Mouse (Mus musculus) induced T-regulatory cell, adult 2 months (primary cell): ENCODE data around the gene Slc5a6.
"Not testable (repeated sequence)": the region's sequence is repeated elsewhere in the genome, so short reads cannot be mapped to it uniquely, and the experiment has no call there.

ENCODE experiments used
- DNase-seq: peaks from one replicate; pipeline ENCODE4 v3.0.0-alpha.2; 2012; ENCODE audit warnings: low read depth

Slc5a6 gene

DNA sequence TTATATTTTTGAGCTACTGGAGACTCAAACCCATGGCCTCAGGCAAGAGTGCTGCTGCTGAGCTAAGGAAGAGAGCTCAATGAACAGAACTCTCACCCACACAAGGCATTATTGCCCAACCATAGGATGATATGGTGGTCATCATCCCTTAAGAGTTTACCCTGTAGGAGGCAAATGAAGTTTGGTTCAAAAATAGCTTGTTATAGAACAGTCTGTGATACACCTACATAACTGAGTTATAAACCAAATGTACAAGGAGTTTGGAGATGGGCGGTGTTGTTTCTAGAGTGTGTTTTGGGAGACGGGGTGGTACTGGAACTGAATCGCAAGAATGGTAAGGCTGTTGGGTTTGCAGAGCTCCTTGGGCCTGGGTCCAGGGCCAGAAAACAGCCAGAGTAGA, 21.1 kb upstream of the Slc5a6 start:
- DNase-seq: no peak

GRCm38 (mm10) chr5:31055216-31056140, 6.8 kb upstream of the Slc5a6 start:
- DNase-seq: peak; percentile 67

GRCm38 (mm10) chr5:31054261-31055215, 5.8 kb upstream of the Slc5a6 start, which contains the start of gene Cad:
Gene Cad, plus strand, starts transcription at chr5:31054780.
- DNase-seq: peak; percentile 93

GRCm38 (mm10) chr5:31053728-31054127, 5.0 kb upstream of the Slc5a6 start:
- not testable (repeated sequence) for DNase-seq

GRCm38 (mm10) chr5:31050427-31050826, 1.7 kb upstream of the Slc5a6 start:
- DNase-seq: peak; percentile 57

GRCm38 (mm10) chr5:31047848-31048762, 619 bp downstream of the Slc5a6 start, which contains the start of gene Atraid:
Gene Atraid, plus strand, starts transcription at chr5:31048312.
- DNase-seq: peak; percentile 99

DNA sequence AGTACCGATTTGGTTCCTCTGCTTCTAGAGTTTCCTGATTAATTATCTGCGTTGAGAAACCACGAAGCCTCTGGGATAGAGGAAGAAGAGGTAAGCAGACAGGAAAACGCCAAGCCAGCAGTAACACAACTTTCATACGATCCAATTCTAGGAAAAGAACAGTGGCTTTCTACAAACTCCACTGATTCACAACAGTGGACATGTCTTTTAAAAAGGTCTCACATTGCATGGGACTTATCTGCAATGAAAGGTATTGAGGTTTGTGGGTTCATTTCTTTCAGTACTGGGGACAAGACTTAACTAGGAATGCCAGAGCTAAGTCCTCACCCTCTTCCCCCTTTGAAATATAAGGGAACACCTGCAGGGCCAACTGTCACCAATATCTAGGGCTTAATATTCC, 1.6 kb downstream of the Slc5a6 start:
- DNase-seq: peak; percentile 21

DNA sequence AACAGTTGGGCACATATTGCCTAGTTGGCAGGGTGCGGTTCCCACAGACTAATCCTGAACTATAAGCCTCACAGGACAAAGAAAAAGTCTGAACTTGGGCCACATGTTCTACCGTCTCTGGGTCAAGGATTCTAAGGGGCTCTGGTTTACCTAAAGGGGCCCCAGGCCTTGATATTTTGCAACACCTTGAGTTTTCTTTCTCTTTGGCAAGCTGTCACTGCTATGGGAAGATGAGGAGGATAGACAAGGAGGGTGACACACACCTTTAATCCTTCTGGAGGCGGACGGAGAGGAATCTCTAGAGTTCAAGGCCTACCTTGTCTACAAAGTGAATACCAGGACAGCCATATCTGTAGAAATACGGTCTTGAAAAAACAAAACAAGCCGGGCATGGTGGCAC, 2.3 kb downstream of the Slc5a6 start:
- DNase-seq: no peak

DNA sequence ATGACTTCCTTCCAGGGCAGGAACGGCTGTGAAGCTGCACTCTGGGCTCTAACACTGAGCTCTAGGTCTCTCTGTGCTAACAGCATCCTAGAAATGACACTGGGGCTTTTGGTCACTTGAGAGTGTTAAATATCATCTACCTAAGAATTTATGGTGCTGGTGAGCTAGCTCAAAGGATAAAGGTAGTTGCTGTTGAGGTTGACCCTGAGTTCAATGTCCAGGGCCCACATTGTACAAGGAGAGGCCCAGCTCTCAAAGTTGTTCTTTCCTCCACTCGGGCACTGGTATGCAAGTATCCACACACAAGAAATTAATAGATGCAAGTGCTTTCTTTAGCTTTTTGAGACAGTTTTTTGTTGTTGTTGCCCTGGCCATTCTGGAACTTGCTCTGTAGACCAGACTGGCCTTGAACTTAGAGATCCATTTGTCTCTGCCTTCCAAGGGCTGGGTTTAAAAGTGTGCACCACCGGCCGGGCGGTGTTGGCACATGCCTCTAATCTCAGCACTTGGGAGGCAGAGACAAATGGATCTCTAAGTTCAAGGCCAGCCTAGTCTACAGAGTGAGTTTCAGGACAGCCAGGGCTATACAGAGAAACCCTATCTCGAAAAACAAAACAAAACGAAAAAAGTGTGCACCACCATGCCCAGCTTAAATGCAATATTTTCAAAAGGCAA, 10.4 kb downstream of the Slc5a6 start:
- no peak for DNase-seq

- not testable (repeated sequence) for DNase-seq
Observed at GRCm38 (mm10) chr5:31036556-31036955, 12.2 kb downstream of the Slc5a6 start.

DNA sequence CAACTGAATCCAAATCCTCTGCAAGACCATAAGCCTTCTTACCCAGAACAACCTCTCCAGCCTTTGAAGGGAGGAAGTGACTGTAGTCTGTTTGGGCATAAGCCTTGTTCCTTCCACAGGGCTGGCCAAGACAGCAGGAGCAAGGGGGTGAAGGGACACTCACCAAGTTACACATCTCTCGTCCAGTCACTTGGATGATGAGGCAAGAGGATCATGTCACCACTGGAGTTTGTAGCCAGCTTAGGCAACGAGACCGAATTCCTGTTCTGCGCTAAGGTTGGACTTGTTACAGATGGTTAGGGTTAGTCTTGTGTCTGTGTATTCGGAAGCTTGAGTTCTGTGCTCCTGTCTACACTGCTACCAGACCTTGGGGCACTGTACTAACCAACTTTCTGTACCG, 14.1 kb downstream of the Slc5a6 start:
- DNase-seq: no peak

DNA sequence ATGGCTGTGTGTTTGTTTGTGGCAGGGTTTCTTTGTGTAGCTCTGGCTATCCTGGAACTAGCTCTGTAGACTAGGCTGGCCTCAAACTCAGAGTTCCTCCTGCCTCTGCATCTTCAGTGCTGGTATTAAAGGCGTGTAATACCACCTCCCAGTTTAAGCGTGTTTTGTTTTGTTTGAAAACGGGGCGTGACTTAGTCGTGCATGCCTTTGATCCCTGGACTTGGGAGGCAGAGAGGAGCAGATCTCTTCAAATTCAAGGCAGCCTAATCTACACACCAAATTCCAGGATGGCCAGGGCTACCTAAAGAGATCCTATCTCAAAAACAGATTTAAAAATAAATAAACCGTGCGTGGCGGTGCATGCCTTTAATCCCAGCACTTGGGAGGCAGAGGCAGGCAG, 17.2 kb downstream of the Slc5a6 start:
- DNase-seq: no peak

DNA sequence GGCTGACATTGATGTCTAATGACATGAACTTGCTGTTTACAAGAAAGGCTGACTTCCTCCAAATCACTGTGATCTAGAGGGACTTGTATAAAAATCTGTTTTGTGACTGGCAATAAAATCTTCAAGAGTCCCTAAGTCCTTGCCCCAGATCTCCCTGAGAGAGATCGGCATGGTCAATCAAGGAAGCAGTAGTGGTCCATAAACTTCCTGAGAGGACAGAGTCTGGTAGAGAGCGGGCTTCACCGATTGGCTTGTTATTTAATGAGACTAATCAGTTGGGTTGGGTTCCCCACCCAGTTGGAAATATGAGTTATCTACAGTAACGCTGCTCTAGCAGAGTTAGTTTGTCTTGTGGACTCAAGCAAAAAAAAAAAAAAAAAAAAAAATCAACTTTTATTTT, 17.8 kb downstream of the Slc5a6 start:
- DNase-seq: no peak

DNA sequence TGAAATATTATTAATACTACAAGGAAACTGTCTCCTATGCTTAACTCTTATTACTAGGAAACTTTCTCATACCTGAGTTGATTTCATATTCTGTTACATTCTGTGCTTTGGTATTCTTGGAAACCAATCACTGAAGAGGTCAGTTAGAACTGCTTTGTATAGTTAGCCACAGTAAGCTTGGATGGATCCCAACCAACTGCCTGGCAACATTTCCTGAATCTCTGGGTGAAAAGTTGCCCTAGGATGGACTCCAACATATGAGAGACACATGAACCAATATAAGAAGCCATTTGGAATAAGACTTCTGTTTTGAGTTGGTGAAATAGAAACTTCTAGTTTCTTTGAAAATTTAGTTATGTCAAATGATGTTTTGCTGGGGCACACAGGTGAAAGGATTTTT, 24.1 kb downstream of the Slc5a6 start:
- no peak for DNase-seq

GRCm38 (mm10) chr5:31023254-31023653, 25.5 kb downstream of the Slc5a6 start:
- no peak for DNase-seq

DNA sequence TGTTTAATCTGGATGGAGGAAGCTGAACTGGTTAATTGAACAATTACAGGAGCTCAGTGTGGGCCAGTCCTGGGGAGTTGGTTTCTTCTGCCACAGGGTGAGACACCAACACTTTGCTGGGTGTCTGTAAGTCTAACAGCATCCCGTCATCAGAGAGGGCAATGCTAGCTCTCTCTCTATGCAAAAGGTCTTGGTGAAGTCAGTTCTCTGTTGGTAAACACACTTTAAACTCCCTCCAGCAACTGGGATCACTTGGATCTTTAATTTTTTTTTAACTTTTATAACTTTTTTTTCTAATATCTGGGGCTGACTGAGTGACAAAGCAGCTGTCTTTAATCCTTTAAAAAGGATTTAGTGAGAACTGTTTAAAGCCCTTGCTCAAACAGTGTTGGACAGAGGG, 26.0 kb downstream of the Slc5a6 start:
- no peak for DNase-seq

DNA sequence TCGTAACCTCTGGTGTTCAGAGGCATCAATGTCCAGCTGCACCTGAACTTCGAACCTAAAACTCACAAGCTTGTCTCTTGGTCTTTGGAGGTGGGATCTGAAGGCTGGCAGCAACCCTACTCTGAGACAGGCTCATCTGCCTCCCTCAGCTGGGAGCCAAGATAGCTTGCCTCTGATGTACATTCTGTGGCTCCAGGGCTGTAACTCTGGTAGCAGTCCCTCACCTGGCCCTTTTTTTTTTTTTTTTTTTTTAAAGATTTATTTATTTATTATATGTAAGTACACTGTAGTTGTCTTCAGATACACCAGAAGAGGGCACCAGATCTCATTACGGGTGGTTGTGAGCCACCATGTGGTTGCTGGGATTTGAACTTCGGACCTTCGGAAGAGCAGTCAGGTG, 26.9 kb downstream of the Slc5a6 start:
- not testable (repeated sequence) for DNase-seq

- no peak for DNase-seq
Observed at GRCm38 (mm10) chr5:31015913-31016312, 32.8 kb downstream of the Slc5a6 start.

DNA sequence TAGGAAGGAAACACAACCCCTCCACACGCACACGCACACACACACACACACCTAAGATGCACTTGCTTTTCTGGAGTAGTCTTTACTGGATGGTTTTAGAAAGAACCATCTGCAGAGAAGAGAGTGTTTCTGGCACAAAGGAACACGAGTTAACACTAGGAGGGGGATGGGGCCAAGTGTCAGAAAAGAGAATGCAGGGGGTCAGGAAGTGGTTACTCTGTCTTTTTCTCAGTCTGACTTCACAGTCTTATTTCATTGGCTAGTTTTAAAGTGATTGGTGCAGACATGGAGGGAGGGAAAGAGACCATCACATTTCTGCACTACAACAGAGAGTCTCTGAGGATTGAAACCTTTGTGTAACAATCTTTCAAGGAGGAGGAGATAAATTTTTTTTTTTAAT, 36.0 kb downstream of the Slc5a6 start:
- peak; percentile 80 for DNase-seq

- peak; percentile 96 for DNase-seq
Observed at GRCm38 (mm10) chr5:31004184-31004583, 44.5 kb downstream of the Slc5a6 start.

- peak; percentile 47 for DNase-seq
Observed at GRCm38 (mm10) chr5:31001560-31001959, 47.2 kb downstream of the Slc5a6 start.
